Mouse (Mus musculus) kidney, adult 2 months (tissue): ENCODE data around the gene Mfap1b.

Source experiments
- CTCF ChIP-seq: fragments of 200-500 bp; conservative IDR thresholded peaks from 2 replicates; pipeline ENCODE4 v1.5.1; 2011; ENCODE audit warnings: low read depth, mild to moderate bottlenecking, control low read depth, low read length, moderate library complexity, mixed read lengths; ENCODE audit not compliant: insufficient read depth, insufficient read length
- POLR2A ChIP-seq: fragments of 200-500 bp; IDR thresholded peaks from one replicate; pipeline ENCODE4 v1.6.1; 2011; ENCODE audit warnings: low read depth, low read length, control low read depth

- no peak for TF ChIP-seq POLR2A
- TF ChIP-seq CTCF: no peak
These were observed 3.8 kb upstream of the Mfap1b start for GRCm38 (mm10) chr2:121477491-121478266.
